Mouse (Mus musculus) right cerebral cortex, postnatal 14 days (tissue): ENCODE results near the gene Cltb.
A peak's percentile ranks its signal among the peaks of the same experiment; 100 is the strongest.
"Not testable (repeated sequence)": the region's sequence is repeated elsewhere in the genome, so short reads cannot be mapped to it uniquely, and the experiment has no call there.

Experiments
- DNase-seq: peaks from one replicate; pipeline ENCODE4 v3.0.0; 2022

Gene Cltb

GRCm38 (mm10) chr13:54610972-54611754 lies at the start of gene Cltb:
Gene Cltb (minus strand): TSS chr13:54611344.
- peak; percentile 94 for DNase-seq

GRCm38 (mm10) chr13:54660877-54661276 lies 49.7 kb upstream of the Cltb start:
- no peak for DNase-seq

- no peak for DNase-seq
Observed at GRCm38 (mm10) chr13:54650461-54650860, 39.3 kb upstream of the Cltb start.

- DNase-seq, result no peak
Observed at GRCm38 (mm10) chr13:54635011-54635410, 23.9 kb upstream of the Cltb start.

GRCm38 (mm10) chr13:54632731-54633277 lies 21.7 kb upstream of the Cltb start:
- DNase-seq, result no peak

DNA sequence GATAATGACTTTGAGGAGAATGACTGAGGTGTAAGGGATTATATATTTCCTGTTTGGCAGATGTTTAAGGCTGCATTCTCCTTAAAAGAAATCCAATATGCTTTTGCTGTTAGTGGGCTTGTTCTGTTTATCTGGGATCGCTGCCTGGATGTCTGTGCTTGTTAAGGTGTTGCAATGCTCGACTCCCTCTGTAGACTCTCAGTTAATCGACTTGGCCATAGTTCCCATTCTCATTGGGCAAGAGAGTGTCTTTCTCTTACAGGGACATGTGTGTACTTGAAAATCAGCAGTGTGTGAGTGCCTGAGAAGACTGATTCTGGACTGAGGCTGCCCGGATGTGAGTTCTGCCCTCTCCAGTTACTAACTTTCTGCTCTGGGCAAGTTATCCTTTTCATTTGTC lies 18.0 kb upstream of the Cltb start:
- DNase-seq, result no peak

DNA sequence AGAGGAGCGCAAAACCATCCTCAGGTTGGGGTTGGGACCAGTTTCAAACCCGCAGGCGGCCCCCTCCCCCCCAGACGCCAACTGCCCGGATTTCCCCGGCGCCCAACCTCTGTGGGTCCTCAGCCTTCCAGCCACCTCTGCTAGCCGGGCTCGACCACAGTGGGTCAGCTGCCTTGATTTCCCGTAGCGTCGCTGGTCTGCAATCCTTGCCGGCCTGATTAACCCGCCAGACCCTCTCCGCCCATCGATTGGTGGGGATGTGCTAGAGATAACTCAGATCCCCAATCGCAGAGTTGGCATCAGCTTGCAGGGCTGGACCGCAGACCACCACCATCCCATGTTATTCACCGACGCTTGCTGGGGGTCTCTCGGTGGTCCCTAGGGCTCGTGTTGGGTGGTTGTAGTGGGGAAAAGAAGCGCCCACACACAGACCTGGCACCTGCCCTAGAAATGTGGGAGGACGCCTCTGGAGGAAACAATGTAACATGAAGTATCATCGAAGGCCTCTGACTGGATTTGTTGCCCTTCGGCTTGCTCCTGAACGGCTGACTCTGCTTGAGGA lies 10.9 kb upstream of the Cltb start:
- no peak for DNase-seq

DNA sequence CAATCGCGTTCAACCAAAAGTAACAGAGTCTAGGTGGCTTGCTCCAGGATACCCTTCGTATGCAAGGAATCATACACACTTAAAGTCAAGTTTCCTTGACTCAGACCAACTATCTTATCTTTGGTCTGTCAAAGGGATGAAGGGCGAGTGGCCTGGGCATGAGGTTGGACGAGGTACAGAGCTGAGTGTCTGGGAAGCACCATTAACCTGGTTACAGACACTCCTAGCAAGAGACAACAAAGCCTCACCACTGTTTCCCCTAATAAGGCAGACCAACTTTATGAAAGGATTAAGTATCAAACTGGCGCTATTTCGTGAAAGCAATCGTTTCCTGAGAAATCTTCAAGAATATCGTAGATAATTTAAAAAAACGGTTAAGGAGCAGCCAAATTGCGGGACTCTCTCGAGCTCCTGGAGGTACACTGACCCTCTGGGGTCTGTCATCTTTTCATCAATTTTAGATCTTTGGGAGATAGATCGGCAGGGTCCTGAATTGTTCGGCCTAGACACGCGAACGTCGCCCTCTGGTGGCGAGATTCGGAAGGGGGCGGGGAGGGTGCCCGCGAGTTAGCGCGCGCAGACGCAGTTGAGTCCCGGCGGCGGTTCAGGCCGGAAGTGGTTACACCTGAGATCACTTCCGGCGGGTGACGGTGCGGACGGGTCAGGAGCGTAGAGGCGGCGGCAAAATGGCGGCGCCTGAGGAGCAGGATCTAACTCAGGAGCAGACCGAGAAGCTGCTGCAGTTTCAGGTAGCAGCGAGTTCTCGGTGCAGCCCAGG lies 10.2 kb upstream of the Cltb start, which contains the start of gene Faf2:
Gene Faf2 (plus strand): TSS at position 630 of the 778 bp plus-strand sequence.
- DNase-seq, result peak; percentile 99

- DNase-seq, result no peak
Observed at GRCm38 (mm10) chr13:54616998-54617397, 5.9 kb upstream of the Cltb start.

DNA sequence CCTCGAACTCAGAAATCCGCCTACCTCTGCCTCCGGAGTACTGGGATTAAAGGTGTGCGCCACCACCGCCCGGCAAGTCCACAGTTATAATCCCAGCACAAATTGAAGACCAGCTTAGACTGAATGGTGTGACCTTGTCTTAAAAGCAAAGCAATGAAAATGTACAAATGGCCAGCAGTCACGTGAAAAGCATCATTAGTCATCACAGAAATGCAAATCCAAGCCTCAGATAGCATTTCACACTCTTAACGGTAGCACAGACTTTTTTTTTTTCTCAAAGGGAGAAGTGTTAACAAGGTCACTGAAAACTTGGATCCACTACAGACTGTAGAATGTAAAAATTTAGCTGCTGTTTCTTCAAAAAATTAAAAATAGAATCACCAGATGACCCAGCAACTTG lies 5.2 kb upstream of the Cltb start:
- DNase-seq, result no peak

GRCm38 (mm10) chr13:54613141-54613540 lies 2.0 kb upstream of the Cltb start:
- not testable (repeated sequence) for DNase-seq

GRCm38 (mm10) chr13:54610613-54610971 lies 552 bp downstream of the Cltb start:
- no peak for DNase-seq

- DNase-seq, result no peak
Observed at GRCm38 (mm10) chr13:54609301-54609700, 1.8 kb downstream of the Cltb start.

DNA sequence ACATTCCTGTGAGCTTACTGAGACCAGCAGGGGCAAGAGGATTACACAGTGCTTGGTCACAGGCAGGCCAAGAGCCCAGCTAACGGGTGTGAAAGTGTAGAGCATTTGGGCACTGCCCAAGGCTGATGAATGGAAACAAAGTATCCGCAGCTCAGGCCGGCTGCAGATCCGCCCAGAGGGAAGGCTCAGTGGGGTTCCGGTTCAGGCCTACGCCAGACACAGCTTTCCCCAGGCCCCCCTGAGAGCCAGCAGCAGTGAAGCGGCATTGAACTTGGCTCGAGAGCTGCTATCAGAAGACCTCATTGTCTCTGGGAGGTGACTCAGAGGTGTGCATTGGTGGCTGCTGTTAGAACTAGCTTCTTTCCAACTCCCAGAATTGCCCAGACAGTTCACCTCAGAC lies 2.5 kb downstream of the Cltb start:
- DNase-seq, result no peak

DNA sequence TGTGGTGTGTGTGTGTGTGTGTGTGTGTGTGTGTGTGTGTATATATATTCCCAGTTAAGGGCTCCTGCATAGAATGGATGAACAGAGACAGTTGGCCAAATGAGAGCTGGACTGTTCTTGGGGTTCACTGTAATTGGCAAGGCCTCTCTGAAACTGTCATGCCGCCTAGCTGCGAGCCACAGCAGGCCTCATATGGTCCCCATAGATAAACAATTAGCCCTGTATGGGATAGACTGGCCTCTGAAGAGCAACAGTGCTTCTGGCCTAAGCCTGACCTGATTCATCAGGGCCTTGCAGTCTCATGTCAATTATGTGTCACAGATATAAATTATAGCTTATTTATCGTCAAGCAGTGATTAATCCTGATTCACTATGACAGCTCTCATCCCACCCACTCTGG lies 3.1 kb downstream of the Cltb start:
- DNase-seq, result no peak

- no peak for DNase-seq
Observed at GRCm38 (mm10) chr13:54607204-54607603, 3.9 kb downstream of the Cltb start.

DNA sequence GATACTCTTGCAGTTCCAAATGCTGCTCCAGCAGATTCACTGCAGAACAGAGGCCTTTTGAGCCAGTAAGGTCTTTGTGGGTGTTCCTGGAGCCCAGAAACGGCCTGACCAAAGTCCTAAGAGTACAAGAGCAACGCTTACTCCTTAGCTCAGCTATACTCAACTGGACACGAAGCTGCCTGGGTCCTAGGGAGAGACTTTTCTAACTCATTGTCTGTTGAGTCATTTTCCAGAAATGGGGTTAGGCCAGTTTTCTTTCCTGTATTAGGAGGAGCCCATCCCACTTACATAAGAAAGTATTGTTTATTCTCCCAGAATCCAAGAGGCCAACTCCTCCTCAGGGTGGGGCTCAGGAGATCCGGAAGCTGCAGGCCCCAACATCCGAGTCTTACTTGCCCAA lies 5.7 kb downstream of the Cltb start:
- no peak for DNase-seq

GRCm38 (mm10) chr13:54604221-54604620 lies 6.9 kb downstream of the Cltb start:
- no peak for DNase-seq

GRCm38 (mm10) chr13:54603501-54603900 lies 7.6 kb downstream of the Cltb start:
- no peak for DNase-seq

- no peak for DNase-seq
Observed at GRCm38 (mm10) chr13:54602639-54603111, 8.5 kb downstream of the Cltb start.

GRCm38 (mm10) chr13:54598622-54599143 lies 12.5 kb downstream of the Cltb start:
- no peak for DNase-seq

- DNase-seq, result no peak
Observed at GRCm38 (mm10) chr13:54596870-54597269, 14.3 kb downstream of the Cltb start.

DNA sequence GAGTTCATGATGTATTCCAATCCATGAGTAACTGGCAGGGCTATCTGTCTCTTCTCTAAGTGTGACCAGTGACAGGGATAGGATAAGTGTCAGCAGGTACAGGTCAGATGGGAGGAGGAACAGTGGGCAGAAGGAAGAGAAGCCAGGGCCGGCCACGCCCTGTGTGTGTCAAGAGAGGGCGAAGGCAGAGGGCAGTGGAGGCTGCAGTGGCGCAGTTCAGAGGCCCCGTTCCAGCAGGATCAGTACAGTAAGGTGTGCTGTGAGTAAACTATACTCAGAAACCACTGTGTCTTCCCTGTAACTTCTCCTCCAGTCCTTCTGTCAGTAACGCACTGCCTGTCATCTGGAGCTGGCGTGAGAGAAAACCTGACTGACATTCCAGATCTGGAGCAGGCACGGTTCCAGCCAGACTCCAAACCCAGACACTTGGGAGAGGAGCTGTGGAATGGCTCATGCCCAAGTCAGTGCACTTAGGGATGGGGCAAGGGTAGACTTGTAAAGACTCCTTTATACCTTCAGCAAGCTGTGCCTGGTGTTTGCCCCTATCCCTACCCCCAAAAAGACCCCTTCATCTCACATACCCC lies 14.9 kb downstream of the Cltb start:
- DNase-seq, result no peak
